Mouse (Mus musculus): ENCODE results near the gene Mbnl1. TPM values are rescaled to one million over a fixed set of nuclear protein-coding genes. Genes with fewer than 3 reads are reported as not detected.

The Mbnl1 gene
- polyA plus RNA-seq, 1 experiment from 2014 or later: 119 TPM

- Histone ChIP-seq H3K9me3 (no peaks in the 10 kb centered on the region), H3K4me2 (replicated peaks) (no peak overlapping the region), H3K27ac (no peak overlapping the region), H3K9ac (no peak overlapping the region), H3K4me1 (replicated peaks) (peaks cover 16% of the 10 kb centered on the region; the same call in 1 of the 2 replicates), H3K36me3 (no peaks in the 10 kb centered on the region), H3K27me3 (replicated peaks) (no peaks in the 10 kb centered on the region), H3K4me3 (replicated peaks) (no peak overlapping the region)
- ATAC-seq: no peak
- 54% methylated on average over 5 of the region's 5 CpGs for WGBS
These were observed 108.1 kb downstream of the Mbnl1 start for GRCm38 (mm10) chr3:60580699-60581098.

- no peak overlapping the region for H3K4me2 ChIP-seq (replicated peaks)
- no peak overlapping the region for H3K9ac ChIP-seq
- no peak for ATAC-seq
- H3K4me1 ChIP-seq (replicated peaks): 0 out of 2 replicates have a peak, but pooled peaks cover 10% of the 10 kb centered on the region
- no peak overlapping the region for H3K27ac ChIP-seq
- no peaks in the 10 kb centered on the region for H3K9me3 ChIP-seq
- no peaks in the 10 kb centered on the region for H3K27me3 ChIP-seq (replicated peaks)
- no peaks in the 10 kb centered on the region for H3K36me3 ChIP-seq
- no peak overlapping the region for H3K4me3 ChIP-seq (replicated peaks)
- WGBS: 51% methylated on average over 3 of the region's 3 CpGs
These were observed 109.5 kb downstream of the Mbnl1 start for GRCm38 (mm10) chr3:60582154-60582553.

GRCm38 (mm10) chr3:60582620-60583019 lies 110.0 kb downstream of the Mbnl1 start:
- H3K9me3 ChIP-seq: no peaks in the 10 kb centered on the region
- H3K27ac ChIP-seq: no peak overlapping the region
- ATAC-seq: no peak
- H3K4me1 ChIP-seq (replicated peaks): 0 out of 2 replicates have a peak, but pooled peaks cover 10% of the 10 kb centered on the region
- H3K36me3 ChIP-seq: no peaks in the 10 kb centered on the region
- no peak overlapping the region for H3K9ac ChIP-seq
- no peak overlapping the region for H3K4me3 ChIP-seq (replicated peaks)
- WGBS: 91% methylated on average over 1 of the region's 1 CpGs
- H3K27me3 ChIP-seq (replicated peaks): no peaks in the 10 kb centered on the region
- no peak overlapping the region for H3K4me2 ChIP-seq (replicated peaks)

- WGBS: 93% methylated on average over 3 of the region's 3 CpGs
- H3K9me3 ChIP-seq: no peaks in the 10 kb centered on the region
- H3K9ac ChIP-seq: no peak overlapping the region
- H3K4me2 ChIP-seq (replicated peaks): no peak overlapping the region
- 0 out of 2 replicates have a peak, but pooled peaks cover 10% of the 10 kb centered on the region for H3K4me1 ChIP-seq (replicated peaks)
- no peak for ATAC-seq
- H3K4me3 ChIP-seq (replicated peaks): no peak overlapping the region
- H3K27me3 ChIP-seq (replicated peaks): no peaks in the 10 kb centered on the region
- no peaks in the 10 kb centered on the region for H3K36me3 ChIP-seq
- H3K27ac ChIP-seq: no peak overlapping the region
These were observed 112.1 kb downstream of the Mbnl1 start for GRCm38 (mm10) chr3:60584704-60585103.

- no peak overlapping the region for H3K4me2 ChIP-seq (replicated peaks)
- no peak for ATAC-seq
- no peaks in the 10 kb centered on the region for H3K36me3 ChIP-seq
- H3K4me3 ChIP-seq (replicated peaks): no peak overlapping the region
- H3K9me3 ChIP-seq: no peaks in the 10 kb centered on the region
- no peak overlapping the region for H3K9ac ChIP-seq
- 89% methylated on average over 3 of the region's 3 CpGs for WGBS
- 0 out of 2 replicates have a peak, but pooled peaks cover 2% of the 10 kb centered on the region for H3K4me1 ChIP-seq (replicated peaks)
- no peaks in the 10 kb centered on the region for H3K27me3 ChIP-seq (replicated peaks)
- H3K27ac ChIP-seq: no peak overlapping the region
These were observed 113.4 kb downstream of the Mbnl1 start for GRCm38 (mm10) chr3:60586046-60586445.

GRCm38 (mm10) chr3:60587149-60587548 lies 114.5 kb downstream of the Mbnl1 start:
- no peaks in the 10 kb centered on the region for H3K9me3 ChIP-seq
- no peak overlapping the region for H3K4me3 ChIP-seq (replicated peaks)
- H3K36me3 ChIP-seq: no peaks in the 10 kb centered on the region
- no peak overlapping the region for H3K9ac ChIP-seq
- no peaks in the 10 kb centered on the region for H3K27me3 ChIP-seq (replicated peaks)
- no peak overlapping the region for H3K27ac ChIP-seq
- 0 out of 2 replicates have a peak, but pooled peaks cover 2% of the 10 kb centered on the region for H3K4me1 ChIP-seq (replicated peaks)
- WGBS: 89% methylated on average over 4 of the region's 4 CpGs
- no peak for ATAC-seq
- H3K4me2 ChIP-seq (replicated peaks): no peak overlapping the region

GRCm38 (mm10) chr3:60589361-60589760 lies 116.7 kb downstream of the Mbnl1 start:
- no peak for ATAC-seq
- Histone ChIP-seq H3K4me2 (replicated peaks) (no peak overlapping the region), H3K4me3 (replicated peaks) (no peak overlapping the region), H3K27me3 (replicated peaks) (no peaks in the 10 kb centered on the region), H3K4me1 (replicated peaks) (no peaks in the 10 kb centered on the region), H3K27ac (no peak overlapping the region), H3K36me3 (no peaks in the 10 kb centered on the region), H3K9ac (no peak overlapping the region), H3K9me3 (no peaks in the 10 kb centered on the region)
- 65% methylated on average over 3 of the region's 3 CpGs for whole genome bisulfite sequencing

GRCm38 (mm10) chr3:60595606-60596005 lies 123.0 kb downstream of the Mbnl1 start:
- Histone ChIP-seq H3K9me3 (no peaks in the 10 kb centered on the region), H3K36me3 (0 out of 2 replicates have a peak, but pooled peaks cover 2% of the 10 kb centered on the region), H3K27me3 (replicated peaks) (no peaks in the 10 kb centered on the region), H3K9ac (no peak overlapping the region), H3K4me1 (replicated peaks) (0 out of 2 replicates have a peak, but pooled peaks cover 2% of the 10 kb centered on the region), H3K4me2 (replicated peaks) (no peak overlapping the region), H3K4me3 (replicated peaks) (no peak overlapping the region), H3K27ac (no peak overlapping the region)
- ATAC-seq: no peak
- 78% methylated on average over 10 of the region's 10 CpGs for WGBS

- no peaks in the 10 kb centered on the region for H3K9me3 ChIP-seq
- ATAC-seq: peak; percentile 45; the same call in 1 of the 2 replicates
- 44% methylated on average over 4 of the region's 4 CpGs for WGBS
These were observed 124.4 kb downstream of the Mbnl1 start for GRCm38 (mm10) chr3:60596985-60597384.

GRCm38 (mm10) chr3:60601686-60602085 lies 129.1 kb downstream of the Mbnl1 start:
- H3K36me3 ChIP-seq: no peaks in the 10 kb centered on the region
- WGBS: 18% methylated on average over 4 of the region's 4 CpGs
- H3K27ac ChIP-seq: no peak overlapping the region
- no peak overlapping the region for H3K9ac ChIP-seq
- no peak overlapping the region for H3K4me3 ChIP-seq (replicated peaks)
- no peaks in the 10 kb centered on the region for H3K27me3 ChIP-seq (replicated peaks)
- no peaks in the 10 kb centered on the region for H3K4me1 ChIP-seq (replicated peaks)
- H3K4me2 ChIP-seq (replicated peaks): no peak overlapping the region
- peak; percentile 67; the same call in 1 of the 2 replicates for ATAC-seq
- no peaks in the 10 kb centered on the region for H3K9me3 ChIP-seq

More at GRCm38 (mm10) chr3:60596985-60597384, 124.4 kb downstream of the Mbnl1 start:
- Histone ChIP-seq H3K36me3 (0 out of 2 replicates have a peak, but pooled peaks cover 2% of the 10 kb centered on the region), H3K27ac (no peak overlapping the region), H3K9ac (no peak overlapping the region), H3K4me2 (replicated peaks) (no peak overlapping the region), H3K4me3 (replicated peaks) (no peak overlapping the region), H3K4me1 (replicated peaks) (0 out of 2 replicates have a peak, but pooled peaks cover 2% of the 10 kb centered on the region), H3K27me3 (replicated peaks) (no peaks in the 10 kb centered on the region)

GRCm38 (mm10) chr3:60602923-60603549 lies 130.4 kb downstream of the Mbnl1 start:
- Histone ChIP-seq H3K4me1 (replicated peaks) (no peaks in the 10 kb centered on the region), H3K27me3 (replicated peaks) (no peaks in the 10 kb centered on the region), H3K4me3 (replicated peaks) (no peak overlapping the region), H3K9me3 (no peaks in the 10 kb centered on the region), H3K27ac (no peak overlapping the region), H3K4me2 (replicated peaks) (no peak overlapping the region), H3K9ac (no peak overlapping the region), H3K36me3 (no peaks in the 10 kb centered on the region)
- 78% methylated on average over 4 of the region's 4 CpGs for WGBS
- ATAC-seq: 0 out of 2 replicates have a peak, but pooled peaks have one; percentile 28

- H3K4me2 ChIP-seq (replicated peaks): no peak overlapping the region
- H3K9me3 ChIP-seq: no peaks in the 10 kb centered on the region
- H3K27me3 ChIP-seq (replicated peaks): no peaks in the 10 kb centered on the region
- 92% methylated on average over 4 of the region's 4 CpGs for WGBS
- H3K4me1 ChIP-seq (replicated peaks): no peaks in the 10 kb centered on the region
- no peak for ATAC-seq
- H3K36me3 ChIP-seq: no peaks in the 10 kb centered on the region
- no peak overlapping the region for H3K4me3 ChIP-seq (replicated peaks)
- H3K9ac ChIP-seq: no peak overlapping the region
- H3K27ac ChIP-seq: no peak overlapping the region
These were observed 131.0 kb downstream of the Mbnl1 start for GRCm38 (mm10) chr3:60603637-60604036.

- 83% methylated on average over 6 of the region's 6 CpGs for WGBS
- Histone ChIP-seq H3K4me1 (replicated peaks) (no peaks in the 10 kb centered on the region), H3K27ac (no peak overlapping the region), H3K4me3 (replicated peaks) (no peak overlapping the region), H3K36me3 (no peaks in the 10 kb centered on the region), H3K9me3 (no peaks in the 10 kb centered on the region), H3K27me3 (replicated peaks) (no peaks in the 10 kb centered on the region), H3K9ac (no peak overlapping the region), H3K4me2 (replicated peaks) (no peak overlapping the region)
- no peak for ATAC-seq
These were observed 131.6 kb downstream of the Mbnl1 start for GRCm38 (mm10) chr3:60604205-60604604.

Measured in intestine, embryonic 15.5 days (tissue).